Mouse (Mus musculus) urinary bladder, postnatal 4 days (tissue): ENCODE results near the gene Tnfrsf22.
A peak's percentile ranks its signal among the peaks of the same experiment; 100 is the strongest.
"Not testable (repeated sequence)": the region's sequence is repeated elsewhere in the genome, so short reads cannot be mapped to it uniquely, and the experiment has no call there.

ENCODE experiments used
- DNase-seq, 2 experiments: peaks; one replicate each; pipeline ENCODE4 v3.0.0; 2021 to 2022; ENCODE audit warnings: low spot score in 2 of 2

Gene Tnfrsf22

GRCm38 (mm10) chr7:143649034-143649768 lies at the start of gene Tnfrsf22:
TSS of gene Tnfrsf22 (minus strand) at chr7:143649661.
- peak; percentile 68 to 78 for DNase-seq

GRCm38 (mm10) chr7:143696140-143696539 lies 46.7 kb upstream of the Tnfrsf22 start:
- peak in 1 of 2 experiments; percentile 53 for DNase-seq

GRCm38 (mm10) chr7:143694550-143694949 lies 45.1 kb upstream of the Tnfrsf22 start:
- peak in 1 of 2 experiments; percentile 51 for DNase-seq

- DNase-seq: peak in 1 of 2 experiments; percentile 53
Measured at GRCm38 (mm10) chr7:143692746-143693510, 43.5 kb upstream of the Tnfrsf22 start.

- DNase-seq: peak in 1 of 2 experiments; percentile 39
Measured at GRCm38 (mm10) chr7:143691909-143692308, 42.4 kb upstream of the Tnfrsf22 start.

- DNase-seq: peak in 1 of 2 experiments; percentile 30
Measured at GRCm38 (mm10) chr7:143691181-143691580, 41.7 kb upstream of the Tnfrsf22 start.

GRCm38 (mm10) chr7:143689946-143690345 lies 40.5 kb upstream of the Tnfrsf22 start:
- DNase-seq: peak in 1 of 2 experiments; percentile 52

GRCm38 (mm10) chr7:143689481-143689880 lies 40.0 kb upstream of the Tnfrsf22 start:
- DNase-seq: peak in 1 of 2 experiments; percentile 51

- DNase-seq: peak in 1 of 2 experiments; percentile 58
Measured at GRCm38 (mm10) chr7:143686676-143687075, 37.2 kb upstream of the Tnfrsf22 start.

GRCm38 (mm10) chr7:143686191-143686590 lies 36.7 kb upstream of the Tnfrsf22 start:
- DNase-seq: peak in 1 of 2 experiments; percentile 9

GRCm38 (mm10) chr7:143685359-143686067 lies 36.1 kb upstream of the Tnfrsf22 start, which contains the start of gene Tnfrsf23:
TSS of gene Tnfrsf23 (minus strand) at chr7:143685872.
- DNase-seq: peak; percentile 66 to 73

- DNase-seq: peak in 1 of 2 experiments; percentile 13
Measured at GRCm38 (mm10) chr7:143684569-143684968, 35.1 kb upstream of the Tnfrsf22 start.

GRCm38 (mm10) chr7:143681566-143681965 lies 32.1 kb upstream of the Tnfrsf22 start:
- DNase-seq: peak; percentile 12 to 30

GRCm38 (mm10) chr7:143680836-143681235 lies 31.4 kb upstream of the Tnfrsf22 start:
- peak; percentile 9 to 36 for DNase-seq

- DNase-seq: peak; percentile 7 to 36
Measured at GRCm38 (mm10) chr7:143679650-143680049, 30.2 kb upstream of the Tnfrsf22 start.

- no peak for DNase-seq
Measured at GRCm38 (mm10) chr7:143666427-143667311, 17.2 kb upstream of the Tnfrsf22 start.

GRCm38 (mm10) chr7:143663470-143663869 lies 14.0 kb upstream of the Tnfrsf22 start:
- DNase-seq: no peak

GRCm38 (mm10) chr7:143660797-143661196 lies 11.3 kb upstream of the Tnfrsf22 start:
- no peak for DNase-seq

GRCm38 (mm10) chr7:143649769-143650346 lies 397 bp upstream of the Tnfrsf22 start:
- DNase-seq: not testable (repeated sequence)

GRCm38 (mm10) chr7:143643949-143644348 lies 5.5 kb downstream of the Tnfrsf22 start:
- DNase-seq: not testable (repeated sequence)
